Mouse (Mus musculus) ES-Bruce4 (cell line): ENCODE measurements around the gene Trip11.

Experiments
- CTCF ChIP-seq: IDR thresholded peaks from one replicate; pipeline ENCODE4 v1.8.1; 2011; ENCODE audit warnings: low read depth, low read length
- EP300 ChIP-seq: IDR thresholded peaks from 2 replicates; pipeline ENCODE4 v1.6.1; 2011; ENCODE audit warnings: low read depth, low read length; ENCODE audit not compliant: insufficient read depth
- POLR2A ChIP-seq: IDR thresholded peaks from one replicate; pipeline ENCODE4 v1.8.1; 2011; ENCODE audit warnings: low read length; ENCODE audit not compliant: insufficient read depth

- no peak for TF ChIP-seq EP300
- TF ChIP-seq CTCF: no peak
- TF ChIP-seq POLR2A: no peak
Measured at GRCm38 (mm10) chr12:101858011-101858410, 55.1 kb downstream of the Trip11 start.
